Mouse (Mus musculus): ENCODE measurements around the gene Il11ra1.

Il11ra1 gene

DNA sequence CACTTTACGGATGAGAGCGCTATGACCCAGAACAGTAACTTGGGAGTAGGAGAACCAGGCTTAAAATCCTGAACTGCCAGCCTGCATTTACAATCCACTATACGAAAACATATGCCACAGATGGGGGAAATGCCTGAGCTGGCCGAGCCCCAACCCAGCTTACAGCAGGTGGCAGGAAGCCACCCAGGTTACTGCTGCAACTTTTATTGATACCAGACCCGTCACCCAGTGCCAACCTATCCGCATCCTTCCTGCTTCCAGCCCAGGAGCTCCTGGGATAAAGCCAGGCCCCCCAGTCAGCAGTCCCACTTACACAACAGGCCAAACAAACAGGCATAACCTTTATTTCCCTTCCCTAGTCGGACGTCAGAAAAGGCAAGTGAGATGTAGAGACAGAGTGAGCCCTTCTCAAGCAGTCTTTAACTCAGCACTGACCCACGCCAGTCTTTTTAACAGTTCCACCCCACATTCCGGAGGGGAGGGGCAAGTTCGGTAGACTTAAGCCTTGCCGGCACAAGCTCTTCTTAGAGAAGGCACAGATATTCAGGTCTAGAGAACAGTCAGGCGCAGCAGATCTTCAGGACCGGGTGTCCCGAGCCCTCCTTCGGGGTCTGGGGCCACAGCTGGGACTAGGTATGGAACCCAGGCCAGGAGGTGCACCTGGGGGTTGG is 12.1 kb downstream of the Il11ra1 start:
- no peak for DNase-seq

GRCm38 (mm10) chr4:41712421-41713196 is 12.8 kb downstream of the Il11ra1 start:
- no peak for DNase-seq

GRCm38 (mm10) chr4:41713197-41714067 is 13.6 kb downstream of the Il11ra1 start, which contains the start of gene Rpp25l:
TSS of gene Rpp25l (minus strand) at chr4:41713534.
- DNase-seq = peak; percentile 70 to 75

DNA sequence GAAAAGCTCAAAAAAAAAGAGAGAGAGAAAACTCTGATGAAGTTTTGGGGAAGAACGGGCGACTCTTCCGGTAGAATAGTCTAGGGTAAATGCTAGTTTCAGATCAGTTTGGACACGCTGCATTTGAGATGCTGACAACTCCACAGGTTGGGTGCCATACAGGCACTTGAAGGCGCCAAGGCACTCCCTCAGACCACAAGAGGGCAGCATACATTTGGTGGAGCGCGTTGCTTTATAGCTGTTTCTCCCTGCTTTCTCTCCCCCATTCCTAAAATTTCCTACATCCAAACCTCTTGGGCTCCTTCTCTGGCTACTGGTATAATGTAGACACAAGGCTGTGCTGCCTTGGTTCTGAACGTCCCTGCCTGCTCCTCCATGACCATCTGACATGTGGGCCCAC is 14.5 kb downstream of the Il11ra1 start:
- no peak for DNase-seq

GRCm38 (mm10) chr4:41715082-41715481 is 15.3 kb downstream of the Il11ra1 start:
- DNase-seq = no peak

GRCm38 (mm10) chr4:41715596-41715995 is 15.8 kb downstream of the Il11ra1 start:
- no peak for DNase-seq

DNA sequence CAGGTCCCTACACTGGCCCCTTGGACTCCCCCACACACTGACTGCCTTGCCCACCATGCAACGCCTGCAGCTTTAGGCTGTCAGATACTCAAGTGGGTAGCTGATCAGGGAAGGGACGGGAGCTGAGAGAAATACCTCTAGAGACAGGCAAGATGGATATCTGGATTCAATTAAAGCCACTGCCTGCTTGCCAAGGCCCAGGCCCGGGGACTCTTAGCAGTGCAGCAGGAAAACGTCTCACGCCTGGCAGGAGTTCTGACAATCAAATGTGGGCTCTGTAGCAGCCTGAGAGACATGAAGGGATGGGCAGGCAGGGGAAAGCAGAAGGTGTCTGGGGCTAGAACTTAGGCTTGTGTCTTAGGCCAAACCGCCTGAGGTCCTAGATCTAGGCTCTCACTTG is 17.0 kb downstream of the Il11ra1 start:
- DNase-seq = no peak

DNA sequence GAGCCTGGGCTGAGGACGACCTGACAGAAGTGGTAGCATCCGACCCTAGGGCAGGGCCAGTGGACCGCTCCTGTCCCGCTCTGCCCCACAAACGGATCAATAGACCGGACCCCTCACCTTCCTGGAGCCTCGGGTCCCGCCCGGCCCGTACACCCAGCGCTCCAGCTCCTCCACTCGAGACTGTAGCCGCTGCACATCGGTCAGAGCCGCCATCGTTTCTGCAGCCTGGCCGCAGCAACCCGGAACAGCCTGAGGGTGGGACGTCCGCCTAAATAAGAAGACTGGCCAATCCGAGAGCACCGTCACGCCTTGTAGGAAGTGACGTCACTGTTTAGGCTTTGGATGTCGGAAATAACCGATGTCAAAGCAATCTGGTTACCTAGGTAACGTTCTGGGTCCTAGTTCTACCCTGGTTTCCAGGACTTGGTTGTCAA is 23.1 kb downstream of the Il11ra1 start, which contains the start of gene Dctn3:
Dctn3 (minus strand) TSS at position 253 of the 434 bp plus-strand sequence.
- DNase-seq = peak; percentile 76 to 80

DNA sequence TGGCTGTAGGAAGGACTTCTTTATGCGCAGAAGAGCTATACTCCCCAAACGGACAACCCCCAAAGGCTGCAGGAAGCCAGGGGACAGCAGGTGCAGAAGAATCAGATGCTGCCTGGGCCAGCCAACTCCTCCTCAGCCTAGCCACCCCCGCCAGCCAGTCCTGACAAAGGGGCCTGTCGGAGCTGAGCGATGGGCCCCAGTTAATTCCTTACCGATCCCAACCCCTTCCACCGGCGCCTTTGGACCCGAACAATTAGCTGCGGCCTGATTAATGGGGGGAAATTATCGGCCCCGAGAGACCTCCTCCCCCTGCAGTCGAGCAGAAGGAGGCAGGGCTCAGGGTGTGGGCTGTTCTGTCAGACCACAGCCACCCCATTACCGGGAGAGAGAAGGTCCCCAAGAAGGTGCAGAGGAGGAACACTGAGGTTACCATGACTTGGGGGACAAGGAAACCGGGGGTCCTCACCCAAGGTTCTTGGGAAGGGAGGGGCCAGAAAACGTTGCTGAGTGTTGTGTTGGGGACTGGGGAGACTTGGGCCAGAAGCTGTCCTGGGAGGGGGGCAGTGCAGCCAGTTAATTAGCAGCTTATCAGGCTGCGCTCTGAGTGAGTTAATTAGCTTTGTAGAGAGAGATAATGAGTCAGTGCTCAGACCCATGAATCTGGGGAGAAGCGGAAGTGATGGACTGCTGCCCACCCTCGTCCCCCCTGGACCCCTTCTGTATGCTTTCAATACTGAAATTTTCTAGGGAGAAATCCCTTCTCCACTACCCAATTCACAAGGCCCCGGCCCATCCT is 27.2 kb downstream of the Il11ra1 start:
- no peak for DNase-seq

GRCm38 (mm10) chr4:41731052-41731765 is 31.4 kb downstream of the Il11ra1 start, which contains the start of gene Arid3c:
TSS of gene Arid3c (minus strand) at chr4:41731142.
- DNase-seq = peak; percentile 43 to 54

DNA sequence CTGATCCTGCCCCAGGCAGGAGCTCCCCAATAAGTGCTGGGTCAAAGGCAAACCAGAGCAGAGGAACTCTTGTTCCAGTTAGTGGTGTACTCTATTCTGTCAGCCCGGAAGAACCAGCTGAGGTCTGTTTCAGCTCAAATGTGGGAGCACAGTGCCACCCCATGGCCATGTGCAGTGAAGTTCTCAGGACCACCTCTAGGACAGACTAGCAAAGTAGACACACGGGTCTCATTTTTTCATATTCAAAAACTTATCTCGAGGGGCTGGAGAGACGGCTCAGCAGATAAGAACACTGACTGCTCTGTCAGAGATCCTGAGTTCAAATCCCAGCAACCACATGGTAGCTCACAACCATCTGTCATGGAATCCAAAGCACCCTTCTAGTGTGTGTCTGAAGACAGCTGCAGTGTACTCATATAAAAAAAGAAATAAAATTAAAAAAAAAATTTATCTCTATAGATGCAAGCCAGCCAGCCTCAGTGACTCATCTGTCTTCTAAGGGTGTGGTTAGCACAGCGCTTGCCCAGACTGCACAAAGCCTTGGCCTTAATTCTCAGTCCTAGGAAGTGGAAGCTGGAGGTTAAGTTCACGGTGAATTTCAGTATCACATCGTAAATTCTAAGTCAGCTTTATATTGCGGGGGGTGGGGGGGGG is 37.9 kb downstream of the Il11ra1 start:
- peak; percentile 50 to 61 for DNase-seq

DNA sequence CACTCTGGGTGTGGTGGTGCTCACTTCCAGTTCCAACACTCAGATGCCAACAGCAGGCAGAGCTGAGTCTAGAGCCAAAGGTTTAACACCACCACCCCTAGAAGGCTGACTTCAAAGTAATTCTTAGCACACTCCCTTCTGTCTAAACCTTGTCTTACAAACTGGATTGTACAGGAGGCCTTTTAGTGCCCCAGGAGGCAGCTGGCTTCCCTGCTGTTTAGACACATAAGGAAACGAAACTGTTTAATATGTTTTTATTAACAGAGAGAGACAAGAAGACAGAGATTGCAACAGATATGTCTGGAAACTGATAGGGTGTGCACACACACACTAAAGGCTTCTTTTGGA is 38.4 kb downstream of the Il11ra1 start:
- DNase-seq = no peak

DNA sequence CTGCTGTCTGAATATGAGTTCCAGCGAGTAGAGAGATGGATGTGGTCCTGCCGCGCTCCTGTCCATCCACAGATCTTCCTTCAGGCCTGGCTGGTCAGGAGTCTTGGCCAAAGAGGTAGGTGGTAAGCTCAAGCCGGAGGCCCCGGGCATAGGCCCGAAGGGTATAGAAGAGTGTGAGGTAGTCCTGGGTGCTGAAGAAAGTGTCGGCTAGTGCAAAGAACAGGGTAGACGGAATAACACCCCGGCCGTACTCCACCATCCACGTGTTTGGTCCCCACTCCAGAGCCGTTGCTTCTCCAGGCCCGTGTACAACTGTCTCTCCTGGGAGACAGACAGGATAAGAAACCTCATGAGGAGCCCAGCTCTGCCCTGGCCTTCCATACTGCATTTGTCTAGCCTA is 39.5 kb downstream of the Il11ra1 start:
- no peak for DNase-seq

DNA sequence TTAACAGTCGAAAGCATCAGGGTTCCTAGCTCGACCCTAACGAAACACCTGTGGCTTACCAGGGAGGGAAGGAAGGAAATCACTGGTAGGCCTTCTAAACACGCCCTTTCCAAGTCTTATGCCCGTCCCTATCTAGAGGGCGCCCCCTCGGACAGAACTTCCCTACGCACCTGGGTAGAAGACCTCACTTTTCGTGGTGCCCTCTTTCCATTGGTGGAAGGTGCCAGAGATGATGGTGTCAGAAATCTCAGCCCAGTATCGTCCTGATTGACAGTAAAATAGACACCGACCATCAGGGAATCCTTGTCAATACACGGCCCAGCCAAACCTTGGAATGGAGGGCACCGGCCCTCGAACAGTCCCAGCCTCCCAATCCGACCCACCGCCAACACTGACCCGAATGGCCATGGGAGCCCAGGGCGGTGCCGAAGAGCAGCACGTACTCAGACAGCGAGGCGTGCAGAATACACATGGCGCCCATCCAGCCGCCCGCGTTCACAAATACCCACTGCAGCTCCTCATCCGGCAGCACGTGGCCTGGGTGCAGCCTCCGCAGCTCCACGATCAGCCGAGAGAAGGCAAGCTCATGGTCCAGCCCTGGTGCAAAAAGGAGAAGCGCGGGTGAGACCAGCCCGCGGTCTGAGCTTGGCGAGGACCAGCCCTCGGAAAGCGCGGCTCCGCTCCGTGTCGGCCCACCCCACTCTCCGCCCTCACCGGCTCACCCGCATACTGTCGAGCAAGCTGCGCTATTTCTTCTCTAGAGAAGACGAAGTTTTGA is 40.8 kb downstream of the Il11ra1 start:
- peak; percentile 45 to 47 for DNase-seq

DNA sequence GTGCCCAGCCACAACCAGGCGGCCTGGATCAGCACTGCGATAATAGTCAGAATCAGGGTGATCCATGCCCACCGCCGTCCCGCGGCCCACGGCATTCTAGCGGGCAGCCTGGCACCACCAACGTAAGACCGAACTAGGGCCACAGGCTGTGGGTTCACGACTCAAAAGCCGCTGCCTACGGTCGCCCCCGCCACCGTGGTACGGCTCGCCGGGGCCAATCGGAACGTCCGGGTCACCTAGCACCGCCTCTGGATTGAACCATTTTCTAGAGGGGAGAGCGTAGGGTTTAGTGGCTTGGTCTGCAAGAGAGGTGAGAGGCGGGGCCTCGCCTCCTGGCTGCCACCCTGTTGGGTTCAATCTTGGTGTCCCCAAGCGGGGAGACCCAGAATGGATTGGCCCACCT is 41.4 kb downstream of the Il11ra1 start:
- DNase-seq = peak; percentile 89 to 94

GRCm38 (mm10) chr4:41744131-41744530 is 44.3 kb downstream of the Il11ra1 start:
- DNase-seq = no peak

DNA sequence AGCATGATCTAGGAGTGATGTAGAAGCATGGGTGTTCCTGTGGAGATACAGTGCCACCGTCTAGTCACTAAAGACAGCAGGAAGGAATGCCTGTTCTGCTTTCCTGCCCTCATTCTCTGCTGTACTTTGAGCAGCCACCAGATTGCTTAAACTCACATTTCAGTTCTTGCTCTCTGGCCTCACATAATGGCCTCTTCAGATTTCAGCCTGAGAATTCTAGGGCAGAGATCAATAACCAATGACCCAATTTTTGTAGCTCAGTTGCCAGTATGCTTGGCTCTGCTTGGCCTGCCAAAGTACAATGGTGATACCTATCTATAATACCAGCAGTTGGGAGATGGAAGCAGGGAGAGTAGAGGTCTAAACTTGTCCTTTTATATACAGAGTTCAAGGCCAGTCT is 45.2 kb downstream of the Il11ra1 start:
- DNase-seq = no peak

DNA sequence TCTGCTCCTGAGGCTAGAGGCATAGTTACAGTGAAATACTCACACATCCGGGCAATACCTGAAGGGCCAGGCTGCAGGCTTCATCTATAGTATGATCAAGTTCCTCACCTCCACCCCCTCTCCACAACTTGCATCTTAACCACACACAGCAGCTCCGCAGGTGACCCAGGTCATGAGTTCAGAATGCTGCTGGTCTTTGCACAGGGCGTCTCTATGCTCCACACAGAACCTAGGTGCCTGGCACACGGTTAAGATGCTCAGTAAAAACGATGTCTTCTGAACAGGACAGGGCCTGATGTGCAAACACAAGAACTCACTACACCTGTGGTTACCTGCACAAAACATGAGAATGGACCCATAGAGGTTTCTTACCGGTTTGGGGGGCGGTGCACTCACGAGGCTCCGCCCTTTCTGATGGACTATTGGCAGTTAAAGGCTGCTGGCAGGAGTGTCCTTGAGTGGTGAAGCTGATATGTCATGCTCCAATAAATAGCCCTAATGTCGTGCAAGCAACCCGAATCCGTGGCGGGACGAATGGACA is 55.1 kb downstream of the Il11ra1 start, which contains the start of gene Galt:
Galt (plus strand) TSS at position 432 of the 541 bp plus-strand sequence.
- DNase-seq = no peak

Data from thymus, adult 18-20 months (tissue).